Mouse (Mus musculus) lung, postnatal 0 days (tissue): ENCODE data around the gene Mustn1. TPM values are rescaled to one million over a fixed set of nuclear protein-coding genes. Genes with fewer than 3 reads are reported as not detected.

ENCODE experiments used
- ATAC-seq: fragments of 200-750 bp; cut with Nextera tagmentation; 2 replicates; pipeline ENCODE4 v1.8.0; 2017; ENCODE audit warnings: moderate library complexity
- DNase-seq: peaks from one replicate; pipeline ENCODE4 v3.0.0-alpha.2; 2016; ENCODE audit warnings: low spot score
- H3K27ac ChIP-seq: fragments of 300-500 bp; sonication (generic); 2 replicates; pipeline ENCODE4 v1.5.1; 2014; ENCODE audit warnings: antibody characterized with exemption, mild to moderate bottlenecking, low read length, mixed read lengths
- H3K27me3 ChIP-seq: fragments of 300-500 bp; sonication (generic); replicated peaks from 2 replicates; pipeline ENCODE4 v1.6.1; 2014; ENCODE audit warnings: low read length, mixed read lengths; ENCODE audit not compliant: insufficient read depth
- H3K36me3 ChIP-seq: fragments of 300-500 bp; sonication (generic); 2 replicates; pipeline ENCODE4 v1.6.1; 2014; ENCODE audit warnings: low read length, mixed read lengths; ENCODE audit not compliant: insufficient read depth
- H3K4me1 ChIP-seq: fragments of 300-500 bp; sonication (generic); 2 replicates; pipeline ENCODE4 v1.6.1; 2014; ENCODE audit warnings: antibody characterized with exemption, low read depth, low read length, mixed read lengths; ENCODE audit not compliant: insufficient read depth
- H3K4me2 ChIP-seq: fragments of 300-500 bp; sonication (generic); replicated peaks from 2 replicates; pipeline ENCODE4 v1.6.1; 2014; ENCODE audit warnings: low read depth, mild to moderate bottlenecking, low read length, moderate library complexity, mixed read lengths
- H3K4me3 ChIP-seq: fragments of 300-500 bp; sonication (generic); 2 replicates; pipeline ENCODE4 v1.5.1; 2014; ENCODE audit warnings: low read depth, low read length
- H3K9ac ChIP-seq: fragments of 300-500 bp; sonication (generic); replicated peaks from 2 replicates; pipeline ENCODE4 v1.6.1; 2014; ENCODE audit warnings: low read depth, mild to moderate bottlenecking
- H3K9me3 ChIP-seq: fragments of 300-500 bp; sonication (generic); 2 replicates; pipeline ENCODE4 v1.6.1; 2016; ENCODE audit warnings: low read length, mixed read lengths
- CTCF ChIP-seq: IDR thresholded peaks from 2 replicates; pipeline ENCODE4 v1.5.1; 2016; ENCODE audit warnings: antibody characterized with exemption, mild to moderate bottlenecking
- EP300 ChIP-seq: IDR thresholded peaks from 2 replicates; pipeline ENCODE4 v1.6.1; 2016; ENCODE audit warnings: antibody characterized with exemption, mild to moderate bottlenecking, control low read depth
- WGBS: fragments of 180-500 bp; shearing (Covaris S2); extraction: QIAGEN DNeasy Blood & Tissue Kit; methylation state at CpG from one replicate; pipeline ENCODE4 v1.1.7; 2014; 5-methylcytosine and 5-hydroxymethylcytosine counted together
- polyA plus RNA-seq: library from polyadenylated mRNA; unstranded; fragments of >200 nt; fragmentation: Nextera tagmentation; extraction: Ambion mirVana; gene quantifications from 2 replicates; pipeline ENCODE4 v1.2.1, GENCODE M21; 2015

Gene Mustn1
- polyA plus RNA-seq, 1 experiment from 2014 or later: 36.6 TPM

GRCm38 (mm10) chr14:30916516-30916915 lies 37.5 kb downstream of the Mustn1 start:
- ATAC-seq (no peak), DNase-seq (no peak)
- no peaks in the 10 kb centered on the region for H3K36me3 ChIP-seq
- TF ChIP-seq CTCF (no peak), EP300 (no peak)
- no peak overlapping the region for H3K27ac ChIP-seq
- H3K4me3 ChIP-seq: no peak overlapping the region
- no peak overlapping the region for H3K4me2 ChIP-seq
- no peak overlapping the region for H3K9ac ChIP-seq
- H3K4me1 ChIP-seq: peaks cover 4% of the 10 kb centered on the region; the same call in 1 of the 2 replicates
- 96% methylated on average over 1 of the region's 1 CpGs for WGBS
- H3K27me3 ChIP-seq: no peaks in the 10 kb centered on the region
- no peaks in the 10 kb centered on the region for H3K9me3 ChIP-seq

GRCm38 (mm10) chr14:30922053-30922670 lies 43.2 kb downstream of the Mustn1 start:
- H3K36me3 ChIP-seq: no peaks in the 10 kb centered on the region
- DNase-seq: peak; percentile 75
- peak; percentile 70 for ATAC-seq
- no peaks in the 10 kb centered on the region for H3K9me3 ChIP-seq
- no peaks in the 10 kb centered on the region for H3K27me3 ChIP-seq
- no peak overlapping the region for H3K27ac ChIP-seq
- no peak overlapping the region for H3K9ac ChIP-seq
- no peak overlapping the region for H3K4me3 ChIP-seq
- WGBS: 37% methylated on average over 8 of the region's 8 CpGs
- no peaks in the 10 kb centered on the region for H3K4me1 ChIP-seq
- TF ChIP-seq EP300 (no peak), CTCF (no peak)
- no peak overlapping the region for H3K4me2 ChIP-seq

GRCm38 (mm10) chr14:30923375-30924105 lies 44.5 kb downstream of the Mustn1 start, which contains the start of gene Itih3:
TSS of gene Itih3 (minus strand) at chr14:30923760.
- TF ChIP-seq CTCF: no peak
- no peaks in the 10 kb centered on the region for H3K27me3 ChIP-seq
- no peaks in the 10 kb centered on the region for H3K9me3 ChIP-seq
- whole genome bisulfite sequencing: 37% methylated on average over 6 of the region's 6 CpGs
- no peak within 1 kb of the TSS for H3K4me2 ChIP-seq
- no peak within 1 kb of the TSS for H3K9ac ChIP-seq
- H3K27ac ChIP-seq: no peak within 1 kb of the TSS
- no peaks in the 10 kb centered on the region for H3K36me3 ChIP-seq
- DNase-seq (no peak), ATAC-seq (peak; percentile 8; the same call in 1 of the 2 replicates)
- no peaks in the 10 kb centered on the region for H3K4me1 ChIP-seq
- H3K4me3 ChIP-seq: no peak within 1 kb of the TSS

- Histone ChIP-seq H3K4me2 (no peak overlapping the region), H3K36me3 (no peaks in the 10 kb centered on the region), H3K9me3 (no peaks in the 10 kb centered on the region), H3K9ac (no peak overlapping the region), H3K4me3 (no peak overlapping the region), H3K27ac (no peak overlapping the region), H3K4me1 (no peaks in the 10 kb centered on the region), H3K27me3 (no peaks in the 10 kb centered on the region)
- no peak for ATAC-seq
- no peak for DNase-seq
- no peak for TF ChIP-seq CTCF
- TF ChIP-seq EP300: no peak
- 90% methylated on average over 3 of the region's 3 CpGs for WGBS
Measured at GRCm38 (mm10) chr14:30925492-30925891, 46.5 kb downstream of the Mustn1 start.

GRCm38 (mm10) chr14:30930386-30930785 lies 51.4 kb downstream of the Mustn1 start:
- no peak overlapping the region for H3K4me3 ChIP-seq
- DNase-seq: no peak
- no peak overlapping the region for H3K27ac ChIP-seq
- no peak overlapping the region for H3K4me2 ChIP-seq
- H3K36me3 ChIP-seq: no peaks in the 10 kb centered on the region
- no peaks in the 10 kb centered on the region for H3K27me3 ChIP-seq
- TF ChIP-seq CTCF (no peak), EP300 (no peak)
- no peaks in the 10 kb centered on the region for H3K9me3 ChIP-seq
- no peak overlapping the region for H3K9ac ChIP-seq
- 77% methylated on average over 4 of the region's 4 CpGs for WGBS
- no peaks in the 10 kb centered on the region for H3K4me1 ChIP-seq
- ATAC-seq: no peak

Other genes starting within 250 kb of the Mustn1 start
- gene Rft1, start 224.8 kb upstream of the Mustn1 start, polyA plus RNA-seq: 14.4 and 15.5 TPM in 2 replicates
- 8.2 and 8.9 TPM in 2 replicates for gene Sfmbt1, start 164.4 kb upstream of the Mustn1 start, polyA plus RNA-seq
- 41.7 and 44.7 TPM in 2 replicates for gene Tmem110, start 53.6 kb upstream of the Mustn1 start, polyA plus RNA-seq
- 6.7 and 7.9 TPM in 2 replicates for gene Itih4, start 7.3 kb downstream of the Mustn1 start, polyA plus RNA-seq
- gene Itih3, start 44.6 kb downstream of the Mustn1 start, polyA plus RNA-seq: 2.2 and 2.5 TPM in 2 replicates
- gene Itih1, start 64.1 kb downstream of the Mustn1 start, polyA plus RNA-seq: 0.81 and 1.1 TPM in 2 replicates
- gene Nek4, start 72.2 kb downstream of the Mustn1 start, polyA plus RNA-seq: 4.7 and 4.9 TPM in 2 replicates
- gene Glt8d1, start 122.2 kb downstream of the Mustn1 start, polyA plus RNA-seq: 42.4 and 48.9 TPM in 2 replicates
- gene Spcs1, start 122.5 kb downstream of the Mustn1 start, polyA plus RNA-seq: 467 and 493 TPM in 2 replicates
- 59.8 and 73.1 TPM in 2 replicates for gene Pbrm1, start 139.9 kb downstream of the Mustn1 start, polyA plus RNA-seq
- 29.5 and 31.9 TPM in 2 replicates for gene Gnl3, start 140.0 kb downstream of the Mustn1 start, polyA plus RNA-seq
- 109 and 118 TPM in 2 replicates for gene Smim4, start 249.8 kb downstream of the Mustn1 start, polyA plus RNA-seq